Mouse (Mus musculus): ENCODE results near the gene St3gal4.

Gene St3gal4

DNA sequence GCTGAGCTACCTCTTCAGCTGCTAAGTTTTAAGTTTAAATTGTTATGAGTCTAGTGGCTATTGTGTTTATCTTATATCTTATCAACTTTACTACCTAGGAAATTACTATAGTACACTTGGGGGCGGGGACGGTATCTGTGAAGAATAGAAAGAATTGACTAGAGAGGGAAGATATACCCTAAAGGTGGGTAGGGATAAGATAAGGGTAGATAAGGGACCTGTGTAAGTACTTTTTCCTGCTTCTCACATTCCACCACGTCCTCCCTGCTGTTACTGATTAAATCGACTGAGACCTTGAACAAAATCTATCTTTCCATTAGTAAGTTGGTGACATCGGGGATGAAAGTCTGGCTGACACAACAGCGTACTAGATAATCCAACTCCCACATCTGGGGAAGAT lies 70.6 kb downstream of the St3gal4 start:
- DNase-seq (ENCODE audit: low spot score in 2 of 2), result no peak

DNA sequence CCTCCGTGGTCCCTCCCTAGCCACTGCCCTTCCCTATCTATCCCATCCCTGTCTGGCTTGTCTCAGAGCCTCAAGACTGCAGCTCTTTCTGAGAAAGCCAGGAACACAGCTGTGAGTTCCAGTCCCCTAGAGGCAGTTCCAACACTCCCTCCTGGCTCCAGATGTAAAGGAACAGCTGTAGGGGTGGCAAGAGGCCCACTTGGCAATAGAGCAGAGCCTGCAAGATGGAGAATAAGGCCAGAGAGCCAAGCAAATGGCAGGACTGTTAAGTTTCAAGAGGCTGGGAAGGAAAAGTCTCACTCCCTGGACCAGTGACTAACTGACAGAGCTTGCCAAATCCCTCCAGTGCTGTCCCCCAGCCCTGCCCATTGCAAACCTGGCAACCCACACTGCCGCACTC lies 73.3 kb downstream of the St3gal4 start:
- DNase-seq (ENCODE audit: low spot score in 2 of 2), result no peak

- DNase-seq (ENCODE audit: low spot score in 2 of 2), result no peak
Observed at GRCm38 (mm10) chr9:35045031-35045531, 74.0 kb downstream of the St3gal4 start.

DNA sequence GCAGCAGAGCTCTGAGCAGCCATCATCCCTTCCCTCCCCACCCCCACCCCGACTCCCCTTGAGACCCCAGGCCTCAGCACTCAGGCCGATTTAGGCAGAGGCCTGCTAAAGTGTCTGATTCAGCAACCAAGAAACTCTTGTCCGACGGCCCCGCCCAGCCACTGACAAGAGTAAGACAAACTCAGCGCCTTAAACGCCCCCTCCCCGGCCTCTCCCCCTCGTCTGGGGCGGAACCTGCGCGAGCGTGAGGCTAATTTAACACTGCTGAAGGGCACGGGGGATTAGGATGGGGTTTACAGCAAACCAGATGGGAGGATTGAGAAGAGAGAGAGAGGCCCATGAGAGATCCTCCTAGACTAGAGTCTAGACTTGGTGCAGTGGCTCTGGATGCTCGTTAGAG lies 74.6 kb downstream of the St3gal4 start:
- DNase-seq (ENCODE audit: low spot score in 2 of 2), result no peak

- no peak for DNase-seq (ENCODE audit: low spot score in 2 of 2)
Observed at GRCm38 (mm10) chr9:35043619-35044018, 75.4 kb downstream of the St3gal4 start.

DNA sequence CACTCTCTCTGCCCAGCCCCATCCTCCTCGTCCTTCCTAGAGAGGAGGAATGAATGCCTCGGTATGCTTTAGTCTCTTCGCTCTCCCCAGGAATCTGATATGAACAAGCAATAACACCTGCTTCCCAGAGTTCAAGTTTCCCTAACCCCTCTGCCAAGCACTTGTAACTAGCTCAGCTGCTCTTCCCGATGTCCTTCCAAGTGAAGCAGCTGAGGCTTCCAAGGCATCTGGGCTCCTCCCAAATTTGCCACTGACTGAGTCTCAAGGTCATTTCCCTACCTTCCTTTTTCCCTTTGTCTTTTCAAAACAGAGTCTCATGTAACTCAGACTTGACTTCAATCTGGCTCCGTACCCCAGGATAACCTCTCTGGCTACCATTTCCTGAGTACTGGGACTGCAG lies 77.6 kb downstream of the St3gal4 start:
- DNase-seq (ENCODE audit: low spot score in 2 of 2), result no peak

GRCm38 (mm10) chr9:35039846-35040245 lies 79.2 kb downstream of the St3gal4 start:
- DNase-seq (ENCODE audit: low spot score in 2 of 2), result no peak

- no peak for DNase-seq (ENCODE audit: low spot score in 2 of 2)
Observed at GRCm38 (mm10) chr9:35038922-35039586, 80.0 kb downstream of the St3gal4 start.

DNA sequence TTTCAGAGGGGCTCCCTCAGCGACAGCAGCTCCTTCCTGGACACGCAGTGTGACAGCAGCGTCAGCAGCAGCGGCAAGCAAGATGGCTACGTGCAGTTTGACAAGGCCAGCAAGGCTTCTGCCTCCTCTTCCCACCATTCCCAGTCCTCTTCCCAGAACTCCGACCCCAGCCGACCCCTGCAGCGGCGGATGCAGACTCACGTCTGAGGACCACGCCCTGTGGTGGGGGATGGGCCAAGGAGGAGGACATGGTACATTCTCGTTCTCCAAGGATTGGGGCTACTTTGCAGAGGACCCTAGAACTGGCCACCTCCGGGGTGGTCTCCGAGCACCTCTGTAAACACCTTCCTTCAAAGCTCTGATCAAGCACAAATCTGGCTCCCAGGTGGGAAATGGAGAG lies 84.0 kb downstream of the St3gal4 start:
- no peak for DNase-seq (ENCODE audit: low spot score in 2 of 2)

- DNase-seq (ENCODE audit: low spot score in 2 of 2), result no peak
Observed at GRCm38 (mm10) chr9:35032457-35032856, 86.6 kb downstream of the St3gal4 start.

- no peak for DNase-seq (ENCODE audit: low spot score in 2 of 2)
Observed at GRCm38 (mm10) chr9:35030823-35031222, 88.2 kb downstream of the St3gal4 start.

DNA sequence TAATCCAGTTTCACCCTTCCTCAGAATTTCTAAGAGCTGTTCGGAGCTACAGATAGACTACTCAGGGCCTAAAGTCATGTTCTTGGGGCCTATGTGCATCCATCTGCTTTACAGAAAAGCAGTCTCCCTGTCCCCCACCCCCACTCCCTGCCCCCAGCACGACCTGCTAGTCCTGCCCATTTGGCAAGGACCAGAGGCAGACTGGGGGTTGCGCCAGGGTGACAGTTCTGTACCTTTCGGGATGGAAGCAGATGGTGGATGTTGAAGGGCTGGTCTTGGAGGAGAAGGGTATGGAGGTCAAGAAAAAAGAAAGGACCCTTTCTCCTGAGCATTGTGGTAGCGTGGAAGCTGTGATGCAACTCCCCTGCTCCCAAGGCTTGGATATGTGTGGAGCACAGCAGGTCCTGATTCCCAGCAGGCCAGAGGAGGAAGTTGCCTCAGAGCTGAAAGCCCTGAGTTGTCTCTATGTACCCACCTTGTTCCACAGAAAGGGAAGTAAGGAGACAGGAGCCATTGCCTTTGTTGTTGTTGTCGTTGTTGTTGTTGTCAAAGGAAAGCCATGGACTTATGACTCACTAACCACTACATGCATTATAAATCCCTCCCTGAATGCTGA lies 91.6 kb downstream of the St3gal4 start:
- DNase-seq (ENCODE audit: low spot score in 2 of 2), result no peak

- DNase-seq (ENCODE audit: low spot score in 2 of 2), result no peak
Observed at GRCm38 (mm10) chr9:35026897-35027311, 92.2 kb downstream of the St3gal4 start.

DNA sequence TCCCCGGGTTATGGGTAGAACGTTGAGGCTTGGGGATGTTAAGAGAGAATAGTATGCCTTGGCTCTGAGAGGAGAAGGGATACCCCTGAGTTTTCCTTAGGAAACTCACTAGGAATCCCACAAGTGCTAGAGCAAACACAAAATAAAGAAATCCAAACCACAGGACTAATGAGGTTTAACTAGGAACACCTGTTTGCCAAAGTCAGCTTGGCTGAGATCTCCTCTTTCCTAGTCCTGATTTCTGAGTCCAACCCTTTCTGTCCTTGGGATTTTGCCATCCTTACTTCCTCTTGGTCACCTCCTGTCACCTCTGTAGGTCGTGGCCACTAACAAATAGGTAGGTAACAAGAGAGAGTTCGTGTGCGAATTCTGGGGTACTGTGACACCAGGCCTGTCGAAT lies 92.8 kb downstream of the St3gal4 start:
- DNase-seq (ENCODE audit: low spot score in 2 of 2), result no peak

- no peak for DNase-seq (ENCODE audit: low spot score in 2 of 2)
Observed at GRCm38 (mm10) chr9:35024591-35025496, 94.2 kb downstream of the St3gal4 start.

GRCm38 (mm10) chr9:35021744-35022143 lies 97.3 kb downstream of the St3gal4 start:
- no peak for DNase-seq (ENCODE audit: low spot score in 2 of 2)

DNA sequence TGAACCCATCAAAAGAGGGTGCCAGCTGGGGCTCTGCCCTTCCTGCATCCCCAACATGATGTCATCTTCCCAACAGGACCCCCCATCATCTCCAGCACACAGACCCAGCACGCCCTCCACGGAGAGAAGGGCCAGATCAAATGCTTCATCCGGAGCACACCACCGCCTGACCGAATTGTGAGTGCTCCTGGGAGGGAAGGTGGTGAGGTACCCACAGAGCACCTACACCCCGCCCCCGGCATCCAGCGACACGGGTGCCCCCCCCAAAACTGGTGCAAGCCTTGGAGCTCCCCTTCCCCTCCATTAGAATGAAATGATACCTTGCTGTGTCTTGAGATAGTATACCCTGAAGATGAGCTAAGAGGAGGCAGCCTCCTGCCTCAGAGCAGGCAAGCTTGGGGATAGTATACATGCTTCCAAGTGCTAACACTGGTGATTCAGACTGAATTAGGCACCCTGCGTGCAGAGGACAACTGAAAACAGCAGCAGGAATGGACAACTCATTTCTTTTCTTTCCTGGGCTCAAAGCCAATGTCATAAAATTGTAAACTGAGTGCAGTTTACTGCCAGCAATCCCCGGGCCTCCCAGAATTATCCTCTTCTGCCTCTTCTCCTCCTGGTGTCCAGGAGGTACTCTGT lies 98.9 kb downstream of the St3gal4 start:
- DNase-seq (ENCODE audit: low spot score in 2 of 2), result no peak

DNA sequence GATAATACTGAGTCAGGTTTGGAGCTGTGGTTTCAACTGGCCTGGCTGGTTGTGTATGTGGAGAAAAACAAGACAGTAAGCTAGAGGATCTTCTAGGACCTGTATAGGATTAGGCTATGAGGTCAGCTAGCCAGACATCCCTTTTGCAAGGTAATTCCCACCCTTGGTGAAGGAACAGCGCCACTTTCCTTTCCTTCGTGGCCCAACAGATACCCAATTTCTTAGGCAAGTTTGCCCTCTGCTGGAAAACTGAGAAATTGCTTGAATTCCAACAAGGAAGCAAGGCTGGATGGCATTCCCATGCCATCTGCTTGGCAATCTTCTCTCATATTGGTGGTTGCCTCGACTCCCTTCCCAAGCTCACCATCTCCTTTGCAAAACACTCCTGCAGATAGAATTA lies 99.7 kb downstream of the St3gal4 start:
- DNase-seq (ENCODE audit: low spot score in 2 of 2), result no peak

DNA sequence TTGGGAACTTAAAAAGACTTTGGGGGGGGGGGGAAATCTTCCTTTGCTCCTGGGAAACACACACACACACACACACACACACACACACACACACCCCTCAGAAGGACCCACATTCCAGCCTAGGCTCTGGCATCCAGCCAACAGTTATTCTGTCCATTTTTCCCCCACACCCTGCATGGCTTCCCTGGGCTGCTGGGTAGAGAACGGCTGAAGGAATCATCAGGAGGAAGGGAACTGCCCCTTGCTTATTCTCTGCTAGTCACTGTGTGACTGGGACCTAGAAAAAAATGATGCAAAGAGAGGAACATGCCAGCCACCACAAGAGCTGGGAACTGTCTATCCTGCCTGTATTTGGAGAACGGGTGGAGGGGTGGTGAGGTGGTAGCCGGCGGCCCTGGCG lies 101.0 kb downstream of the St3gal4 start:
- no peak for DNase-seq (ENCODE audit: low spot score in 2 of 2)

DNA sequence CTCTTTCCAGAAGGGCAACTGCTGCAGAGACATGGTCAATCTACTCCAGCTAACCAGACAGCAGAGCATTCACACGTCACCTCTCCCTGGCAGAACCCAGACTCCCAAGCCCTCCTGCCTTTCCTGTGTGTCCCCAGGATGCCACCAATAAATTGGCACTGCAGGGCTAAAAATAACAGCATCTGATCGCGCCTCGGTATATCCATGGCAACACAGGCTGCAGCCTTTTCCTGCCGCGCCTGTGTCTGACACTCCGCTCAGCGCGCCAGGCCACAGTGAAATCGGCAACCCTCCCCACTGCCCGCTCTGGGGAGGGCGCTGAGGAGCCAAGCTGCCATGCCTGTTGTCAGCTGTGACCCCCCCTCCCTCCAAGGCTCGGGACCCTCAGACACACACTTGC lies 101.5 kb downstream of the St3gal4 start:
- no peak for DNase-seq (ENCODE audit: low spot score in 2 of 2)

DNA sequence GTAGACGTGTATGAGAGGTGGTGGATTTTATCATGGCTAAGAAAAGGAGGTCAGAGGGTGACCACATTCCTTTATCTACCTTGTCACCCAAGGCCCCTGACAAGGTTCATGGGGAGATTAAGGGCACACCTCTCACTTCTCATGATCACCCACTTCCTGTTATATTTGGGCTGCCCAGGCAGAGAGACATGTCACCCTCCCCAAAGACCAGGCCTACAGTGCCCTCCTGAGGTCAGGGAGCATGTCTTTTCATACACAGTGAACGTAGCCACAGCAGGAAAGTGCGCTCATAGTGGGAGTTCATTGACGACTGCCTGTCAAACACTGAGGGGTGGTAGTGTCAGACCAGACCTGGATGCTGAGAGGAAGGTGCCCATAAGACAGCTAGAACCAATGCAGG lies 102.3 kb downstream of the St3gal4 start:
- no peak for DNase-seq (ENCODE audit: low spot score in 2 of 2)

DNA sequence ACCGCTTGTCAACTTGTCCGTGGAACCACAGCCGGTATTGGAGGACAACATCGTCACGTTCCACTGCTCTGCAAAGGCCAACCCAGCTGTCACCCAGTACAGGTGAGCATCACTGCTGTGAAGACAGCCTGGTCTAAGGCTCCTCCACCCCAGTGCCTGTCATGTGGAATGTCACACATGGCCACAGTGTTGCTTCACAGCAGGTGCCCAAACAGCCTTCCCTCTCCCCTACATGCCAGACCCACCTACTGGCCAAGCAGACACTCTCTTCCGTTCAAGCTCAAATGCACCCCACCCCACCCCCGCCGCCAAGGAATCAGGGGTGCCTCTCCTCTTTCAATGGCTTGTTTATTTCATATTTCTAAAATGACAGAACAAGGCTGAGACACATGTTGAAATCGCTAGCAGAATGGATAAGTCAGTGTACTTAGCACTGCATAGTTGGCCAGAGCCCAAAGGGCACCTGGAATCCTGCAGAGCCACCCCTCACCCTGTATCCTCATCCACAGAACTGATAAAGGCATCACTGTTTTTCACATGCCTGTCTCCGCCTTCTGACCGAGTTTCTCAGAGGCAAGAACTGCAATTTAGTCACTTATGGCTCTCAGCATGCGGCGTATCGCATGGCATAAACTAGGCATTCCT lies 111.2 kb downstream of the St3gal4 start:
- no peak for DNase-seq (ENCODE audit: low spot score in 2 of 2)

Measured in thymus, postnatal 10 days (tissue).